Mouse (Mus musculus) embryonic fibroblast, embryonic 13.5 days (primary cell): ENCODE data around the gene Adora1.

Source experiments
- CTCF ChIP-seq: IDR thresholded peaks from 2 replicates; pipeline ENCODE4 v1.5.1; 2011; ENCODE audit warnings: mild to moderate bottlenecking, control low read depth, low read length, moderate library complexity, borderline replicate concordance; ENCODE audit not compliant: insufficient read depth
- POLR2A ChIP-seq: IDR thresholded peaks from 2 replicates; pipeline ENCODE4 v1.6.1; 2011; ENCODE audit warnings: low read depth, mild to moderate bottlenecking, control low read depth, low read length, moderate library complexity

DNA sequence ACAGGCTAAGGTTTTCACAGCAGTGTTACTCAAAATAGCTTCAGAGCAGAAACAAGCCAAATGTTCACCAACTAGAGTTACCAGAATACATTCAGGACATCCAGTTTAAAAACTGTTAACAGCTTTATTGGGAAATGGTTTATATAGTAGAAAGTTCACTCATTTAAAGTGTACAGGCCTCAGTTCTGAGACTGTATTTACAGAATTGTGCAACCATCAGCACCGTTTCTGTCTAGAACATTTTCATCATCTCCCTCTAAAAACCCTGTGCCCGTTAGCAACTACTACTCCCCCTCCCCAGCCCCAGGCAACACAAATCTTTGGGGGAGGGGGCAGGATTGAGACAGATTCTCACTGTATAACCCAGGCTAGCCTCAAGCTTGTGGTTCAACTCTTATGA lies 7.1 kb upstream of the Adora1 start:
- no peak for TF ChIP-seq POLR2A
- TF ChIP-seq CTCF, result no peak
